Mouse (Mus musculus) embryo, embryonic 9.5 days (tissue): Measurements from ENCODE around the gene Abhd14a.

Experiments used
- DNase-seq: peaks from one replicate; pipeline ENCODE4 v3.0.0-alpha.2; 2017; ENCODE audit errors: extremely low spot score

Gene Abhd14a

DNA sequence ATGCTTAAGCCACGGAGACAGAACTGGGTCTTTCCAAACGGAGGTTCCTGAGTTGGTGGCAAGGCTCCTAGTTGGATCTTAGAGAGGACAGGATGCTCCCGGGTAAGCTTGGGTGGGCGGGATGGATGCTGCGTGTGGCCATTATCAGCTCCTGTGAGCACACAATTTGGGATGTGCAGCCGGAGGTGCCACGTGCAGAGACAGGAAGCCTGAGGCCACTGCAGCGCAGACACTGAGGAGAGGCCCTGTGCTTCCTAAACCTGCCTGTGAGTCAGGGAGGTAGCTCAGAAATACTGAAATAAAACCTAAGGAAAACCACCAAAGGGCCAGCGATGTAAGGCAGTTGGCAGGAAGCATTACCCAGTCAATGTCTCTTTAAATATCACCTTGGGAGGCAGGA, 22.3 kb upstream of the Abhd14a start:
- no peak for DNase-seq

GRCm38 (mm10) chr9:106469317-106469716, 21.8 kb upstream of the Abhd14a start:
- no peak for DNase-seq

DNA sequence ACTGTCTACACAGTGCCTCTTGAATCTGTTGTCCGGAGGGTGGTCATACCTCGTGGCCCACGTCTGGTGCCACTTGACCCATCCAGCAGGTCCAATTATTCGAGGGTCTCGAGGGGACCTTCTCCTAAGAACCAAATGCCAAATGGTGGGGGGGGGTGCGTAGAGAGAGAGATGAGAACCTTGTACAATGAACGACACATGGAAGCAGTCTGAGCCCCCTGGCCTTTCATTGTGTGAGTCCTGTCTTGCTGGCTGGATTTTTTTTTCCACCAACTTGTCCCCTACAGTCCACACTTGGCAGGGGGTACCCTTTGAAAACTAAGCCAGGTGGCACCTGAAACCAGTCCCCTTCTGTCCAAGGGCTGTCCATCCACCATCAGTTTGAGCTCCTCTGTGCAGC, 20.3 kb upstream of the Abhd14a start:
- no peak for DNase-seq

GRCm38 (mm10) chr9:106466721-106467120, 19.2 kb upstream of the Abhd14a start:
- DNase-seq = no peak

GRCm38 (mm10) chr9:106465571-106466200, 18.2 kb upstream of the Abhd14a start, which contains the start of gene Gpr62:
Gene Gpr62, minus strand, starts transcription at chr9:106465938.
- DNase-seq = no peak

- DNase-seq = peak; percentile 79
These were observed 17.5 kb upstream of the Abhd14a start for GRCm38 (mm10) chr9:106464751-106465541.

GRCm38 (mm10) chr9:106463122-106464063, 15.9 kb upstream of the Abhd14a start:
- no peak for DNase-seq

DNA sequence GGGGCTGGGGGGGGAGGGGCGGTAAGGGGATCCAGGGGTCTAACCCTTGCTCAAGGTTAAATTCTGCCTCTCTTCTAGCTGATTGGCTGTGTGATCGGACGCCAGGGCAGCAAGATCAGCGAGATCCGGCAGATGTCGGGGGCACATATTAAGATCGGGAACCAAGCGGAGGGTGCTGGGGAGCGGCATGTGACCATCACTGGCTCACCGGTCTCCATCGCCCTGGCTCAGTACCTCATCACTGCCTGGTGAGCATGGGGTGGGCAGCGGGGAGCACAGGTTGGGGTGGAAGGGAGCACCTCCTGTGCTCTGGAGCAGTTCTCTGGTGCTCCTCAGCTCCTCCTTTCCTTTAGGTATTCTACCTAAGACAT, 14.9 kb upstream of the Abhd14a start:
- DNase-seq = no peak

DNA sequence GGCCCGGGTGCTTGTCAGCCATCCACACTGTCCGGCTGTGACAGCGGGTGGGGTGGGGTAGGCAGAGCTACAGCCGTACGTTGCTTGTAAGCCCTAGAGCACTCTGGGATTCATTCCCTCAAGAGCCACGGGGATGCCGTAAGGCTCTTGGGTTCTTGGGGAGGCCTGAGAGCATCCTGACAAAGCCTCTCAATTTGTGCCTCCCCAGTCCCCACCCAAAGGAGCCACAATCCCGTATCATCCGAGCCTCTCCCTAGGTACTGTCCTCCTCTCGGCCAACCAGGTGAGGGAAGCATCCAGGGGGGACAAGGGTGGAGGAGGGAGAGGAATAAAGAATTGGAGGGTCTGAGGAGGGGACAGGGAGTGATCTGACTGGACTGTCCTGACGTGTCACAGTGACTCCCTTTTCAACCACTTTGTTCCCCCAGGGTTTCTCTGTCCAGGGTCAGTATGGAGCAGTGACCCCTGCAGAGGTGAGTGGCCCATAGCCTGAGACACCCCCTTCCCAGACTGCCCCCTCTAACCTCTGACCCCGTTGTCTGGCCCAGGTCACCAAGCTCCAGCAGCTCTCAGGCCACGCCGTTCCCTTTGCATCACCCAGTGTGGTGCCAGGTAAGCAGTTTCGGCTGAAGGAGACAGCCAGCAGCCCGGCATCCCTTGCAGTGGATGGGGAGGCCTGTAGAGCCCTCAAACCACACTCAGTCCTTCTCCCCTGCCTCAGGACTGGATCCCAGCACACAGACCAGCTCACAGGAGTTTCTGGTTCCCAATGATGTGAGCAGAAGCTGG, 14.4 kb upstream of the Abhd14a start:
- DNase-seq = no peak

DNA sequence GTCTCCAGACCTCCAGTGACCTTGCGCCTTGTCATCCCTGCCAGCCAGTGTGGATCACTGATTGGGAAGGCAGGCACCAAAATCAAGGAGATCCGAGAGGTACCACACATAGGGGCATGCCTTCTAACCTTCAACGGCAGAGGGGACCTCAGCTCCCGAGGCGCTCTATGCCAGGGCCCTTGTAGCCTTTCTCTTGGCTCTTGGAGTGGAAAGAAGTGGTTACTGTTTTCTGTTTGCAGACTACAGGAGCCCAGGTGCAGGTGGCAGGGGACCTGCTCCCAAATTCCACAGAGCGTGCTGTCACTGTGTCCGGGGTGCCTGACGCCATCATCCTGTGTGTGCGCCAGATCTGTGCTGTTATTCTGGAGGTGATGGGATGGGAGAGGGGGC, 13.5 kb upstream of the Abhd14a start:
- DNase-seq = no peak

- no peak for DNase-seq
These were observed 13.0 kb upstream of the Abhd14a start for GRCm38 (mm10) chr9:106460401-106461025.

- no peak for DNase-seq
These were observed 12.5 kb upstream of the Abhd14a start for GRCm38 (mm10) chr9:106459946-106460345.

DNA sequence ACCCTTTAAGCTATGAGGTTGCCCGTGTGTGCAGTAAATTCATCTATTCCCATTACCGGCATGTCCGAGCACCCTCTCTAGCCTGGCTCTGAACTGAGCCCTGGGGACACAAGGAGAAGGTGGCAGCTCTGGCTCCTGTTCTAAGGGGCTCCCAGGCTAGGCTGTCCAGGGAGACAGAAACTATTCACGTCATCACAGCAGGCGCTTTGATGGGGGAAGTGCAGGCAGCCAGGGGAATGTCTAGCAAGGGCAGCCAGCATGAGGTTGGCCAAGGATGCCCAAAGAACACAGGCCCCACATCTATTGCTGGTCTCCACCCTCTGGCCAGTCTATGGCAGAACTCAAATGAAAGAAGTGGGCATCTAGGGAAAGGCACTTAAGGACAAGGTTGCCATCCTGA, 10.4 kb upstream of the Abhd14a start:
- DNase-seq = no peak

DNA sequence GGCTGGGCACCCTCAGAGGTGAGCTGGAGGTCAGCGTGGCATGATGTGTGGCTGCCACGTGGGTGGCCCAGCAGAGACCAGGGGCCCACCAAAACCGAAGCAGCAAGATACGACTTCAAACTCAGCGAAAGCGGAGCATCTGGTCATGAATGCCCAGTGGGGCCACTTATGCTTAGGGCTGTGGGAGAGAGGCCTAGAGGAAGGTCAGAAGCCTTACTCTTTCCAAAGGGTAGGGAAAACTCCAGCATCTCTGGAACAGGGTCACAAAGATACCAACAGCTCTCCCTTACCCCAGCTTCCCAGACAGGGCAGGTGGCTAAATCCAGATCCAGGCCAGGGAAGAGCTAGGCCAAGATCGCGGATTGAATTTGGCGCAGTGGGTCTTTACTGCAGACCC, 9.7 kb upstream of the Abhd14a start:
- DNase-seq = no peak

DNA sequence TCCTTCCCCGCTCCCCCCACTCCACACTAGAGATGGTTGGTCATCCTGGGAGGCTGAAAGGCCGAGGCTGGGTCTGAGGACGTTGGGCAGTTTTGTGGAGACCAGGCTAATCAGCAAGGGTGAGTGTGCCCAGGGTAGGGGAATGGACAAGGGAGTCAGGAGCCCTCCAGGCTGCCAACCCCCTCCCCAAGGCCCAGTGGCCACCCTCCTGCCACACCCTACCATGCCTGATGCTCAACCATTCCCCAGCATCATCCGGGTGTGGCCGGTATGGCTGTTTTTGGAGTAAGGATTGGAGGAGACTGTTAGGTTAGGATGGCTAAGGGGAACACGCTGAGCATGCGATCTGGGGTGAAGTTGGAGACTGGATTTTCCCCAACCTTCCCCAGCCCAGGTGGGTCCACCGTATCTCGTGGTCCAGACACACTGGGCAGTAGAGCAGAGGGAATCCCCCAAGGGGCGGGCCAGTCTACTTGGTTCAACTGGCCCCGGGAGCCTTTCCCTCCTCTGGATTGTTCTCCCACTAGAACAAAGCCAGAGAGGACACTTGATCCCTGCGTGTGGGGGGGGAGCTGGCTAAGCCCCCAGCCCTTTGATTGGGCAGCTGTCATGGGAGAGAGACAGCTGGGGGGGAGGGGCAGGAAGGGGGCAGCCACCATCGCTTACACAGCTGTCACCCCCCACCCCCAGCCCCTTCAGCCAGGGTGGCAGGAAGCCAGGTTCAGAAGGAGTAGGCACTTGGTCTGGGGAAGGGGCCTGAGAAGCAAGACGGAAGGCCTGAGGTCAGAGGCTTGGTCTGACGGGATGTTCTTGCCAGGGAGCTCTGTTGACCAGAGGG, 9.1 kb upstream of the Abhd14a start:
- DNase-seq = peak; percentile 81

DNA sequence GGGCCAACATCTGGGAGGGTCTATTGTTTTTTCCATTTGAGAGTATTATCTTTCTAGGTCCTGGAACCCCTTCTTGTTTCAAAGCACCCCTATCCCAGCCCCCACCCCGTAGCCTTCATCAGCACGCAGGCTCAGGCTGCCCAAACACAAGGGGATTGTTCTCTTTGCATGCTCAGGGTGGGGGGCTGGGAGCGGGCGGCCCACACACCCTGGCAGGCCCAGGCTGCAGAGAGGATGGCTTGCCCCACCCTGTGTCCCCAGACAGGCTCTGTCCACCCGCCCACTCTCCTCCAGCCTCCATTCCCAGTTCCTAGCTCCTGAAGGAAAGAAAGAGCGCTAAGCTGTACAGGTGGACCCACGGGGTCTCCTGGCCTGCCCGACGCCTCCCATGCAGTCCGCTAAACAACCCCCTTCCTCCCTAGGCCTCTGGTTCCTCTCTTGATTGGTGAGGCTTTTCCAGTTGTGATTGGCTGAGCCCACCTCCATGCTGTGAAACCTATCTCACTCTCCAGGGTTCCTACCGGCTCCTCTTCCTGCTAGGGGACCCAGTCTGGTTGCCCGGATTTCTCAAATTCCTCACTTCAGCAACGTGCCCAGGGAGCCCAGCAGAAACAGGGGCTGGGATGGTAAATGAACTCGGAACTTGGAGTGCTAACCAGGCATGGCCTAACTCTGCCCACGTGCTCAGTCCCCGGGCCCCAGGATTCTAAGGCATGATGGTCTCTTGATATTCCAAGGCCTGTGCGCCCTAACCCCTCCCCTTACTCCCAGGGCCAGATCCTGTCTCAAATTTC, 7.6 kb upstream of the Abhd14a start:
- DNase-seq = peak; percentile 78

- peak; percentile 71 for DNase-seq
These were observed 6.7 kb upstream of the Abhd14a start for GRCm38 (mm10) chr9:106454071-106454761.

DNA sequence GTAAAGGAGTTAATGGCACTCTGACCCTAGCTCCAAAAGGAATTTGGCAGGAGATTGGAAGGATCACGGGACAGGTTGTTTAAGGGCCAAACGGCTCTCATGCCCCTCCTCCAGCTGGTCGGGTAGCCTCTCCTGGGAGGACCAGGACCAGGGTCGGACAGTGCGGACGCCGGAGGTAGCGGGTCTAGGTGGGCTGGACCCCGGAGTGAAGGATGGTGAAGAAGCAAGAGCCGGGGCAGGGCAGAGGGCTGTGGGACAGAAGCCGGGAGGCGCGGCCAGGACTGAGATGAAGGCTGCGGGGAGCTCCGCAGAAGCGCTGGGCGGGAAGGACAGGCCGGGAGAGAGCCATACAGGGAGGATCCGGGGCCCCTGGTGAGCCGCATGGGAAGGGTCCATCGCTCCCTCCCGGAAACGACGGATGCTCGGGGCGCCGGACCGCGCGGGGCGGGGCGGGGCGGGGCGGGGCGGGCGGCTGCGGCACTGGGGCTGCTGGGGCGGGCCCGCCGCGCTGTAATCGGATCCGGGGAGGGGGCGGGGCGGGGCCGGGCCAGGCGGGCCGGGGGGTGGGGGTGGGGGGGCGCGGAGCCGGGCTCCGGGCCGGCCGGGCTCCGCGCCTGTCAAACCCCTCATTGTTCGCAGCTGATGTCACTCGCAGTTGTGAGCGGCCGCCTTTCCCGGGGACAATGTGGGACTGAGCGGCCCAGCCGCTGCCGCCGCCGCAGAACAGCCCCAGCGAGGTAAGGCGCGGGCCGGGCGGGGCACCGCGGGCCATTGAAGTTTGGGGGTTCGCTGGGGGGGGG, 6.0 kb upstream of the Abhd14a start, which contains the start of gene Pcbp4:
Gene Pcbp4, plus strand, starts transcription at position 21 of the 800 bp plus-strand sequence.
- DNase-seq = peak; percentile 93
